Mouse (Mus musculus) spleen, postnatal 14 days (tissue): ENCODE results near the gene Wdr62.
A peak's percentile ranks its signal among the peaks of the same experiment; 100 is the strongest.
"Not testable (repeated sequence)": the region's sequence is repeated elsewhere in the genome, so short reads cannot be mapped to it uniquely, and the experiment has no call there.

Source experiments
- DNase-seq, 2 experiments: peaks; one replicate each; pipeline ENCODE4 v3.0.0; 2021 to 2022; ENCODE audit warnings: low spot score in 2 of 2

The Wdr62 gene

GRCm38 (mm10) chr7:30206364-30206763 lies 73.9 kb downstream of the Wdr62 start:
- not testable (repeated sequence) for DNase-seq

DNA sequence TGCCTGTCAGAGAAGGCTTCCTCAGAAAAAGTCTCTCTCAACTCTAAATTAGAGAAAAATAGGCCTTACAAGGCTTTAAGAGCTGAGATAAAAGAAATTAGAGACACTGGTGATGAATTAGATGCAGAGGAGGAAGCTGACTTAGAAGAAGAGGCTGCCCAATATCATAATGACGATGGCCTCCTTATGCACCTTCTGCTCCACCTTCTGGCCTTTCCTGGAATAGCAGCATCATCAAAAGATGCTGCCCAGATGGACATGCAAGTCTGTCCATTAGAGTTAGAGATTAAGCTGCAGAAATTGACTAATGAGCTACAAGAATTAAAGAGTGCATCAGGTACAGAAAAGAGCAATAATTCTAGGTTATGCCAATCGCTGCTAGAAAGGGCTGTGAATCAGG lies 74.8 kb downstream of the Wdr62 start:
- DNase-seq, result peak in 1 of 2 experiments; percentile 58

- DNase-seq, result no peak
These were observed 75.8 kb downstream of the Wdr62 start for GRCm38 (mm10) chr7:30204380-30204779.

GRCm38 (mm10) chr7:30202895-30203690 lies 77.1 kb downstream of the Wdr62 start:
- no peak for DNase-seq

GRCm38 (mm10) chr7:30200661-30201060 lies 79.6 kb downstream of the Wdr62 start:
- not testable (repeated sequence) for DNase-seq

GRCm38 (mm10) chr7:30200200-30200599 lies 80.0 kb downstream of the Wdr62 start:
- no peak for DNase-seq

DNA sequence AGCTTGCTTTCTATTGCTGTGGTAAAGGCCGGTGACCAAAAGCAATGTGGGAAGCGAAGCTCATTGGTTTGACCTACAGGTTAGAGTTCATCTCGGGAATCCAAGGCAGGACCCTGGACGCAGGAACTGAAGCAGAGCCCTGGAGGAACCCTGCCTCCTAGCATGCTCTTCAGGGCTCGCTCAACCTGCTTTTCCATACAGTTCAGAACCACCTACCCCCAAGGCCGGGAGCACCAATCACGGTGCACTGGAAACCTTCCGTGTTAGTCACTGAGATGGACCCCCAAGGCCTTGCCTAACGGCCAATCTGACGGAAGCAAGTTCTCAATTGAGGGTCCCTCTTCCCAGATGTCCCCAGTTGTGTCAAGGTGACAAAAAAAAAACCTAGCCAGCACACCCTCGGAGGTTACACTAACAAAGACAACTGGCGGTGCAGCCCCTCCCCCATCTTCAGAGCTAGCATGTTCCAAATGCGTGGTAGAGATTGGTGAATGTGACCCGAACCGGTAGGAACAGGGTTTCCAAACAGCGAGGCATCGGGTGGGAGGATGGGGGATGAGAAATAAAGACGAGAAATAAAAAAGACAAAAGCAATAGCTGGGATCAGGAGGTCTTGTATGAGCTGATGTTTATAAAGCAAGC lies 80.6 kb downstream of the Wdr62 start:
- no peak for DNase-seq

DNA sequence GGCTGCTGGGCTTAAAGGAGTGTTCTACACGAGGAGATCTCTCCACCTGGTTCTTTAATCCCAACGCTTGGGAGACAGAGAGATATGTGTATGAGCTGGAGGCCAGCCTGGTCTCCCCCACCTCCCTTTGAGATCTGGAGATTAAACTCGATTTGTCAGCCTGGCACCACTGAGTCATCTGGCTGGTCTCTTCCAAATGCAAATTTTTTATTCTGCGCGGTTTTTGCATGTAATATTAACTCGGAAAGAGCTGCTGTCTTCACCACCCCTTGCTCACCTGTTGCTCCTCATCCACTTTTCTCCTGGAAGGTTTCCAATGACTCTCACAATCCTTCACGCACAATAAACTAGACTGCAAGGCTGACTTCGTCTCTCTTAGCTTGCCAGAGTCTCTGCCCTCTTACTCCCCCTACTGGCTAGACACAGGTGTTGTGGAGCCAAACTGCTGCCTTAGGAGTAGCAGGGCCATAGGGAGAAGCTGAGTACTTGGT lies 81.7 kb downstream of the Wdr62 start, which contains the start of gene Capns1:
Gene Capns1 (minus strand): TSS at position 331 of the 491 bp plus-strand sequence.
- DNase-seq, result peak in 1 of 2 experiments; percentile 52

DNA sequence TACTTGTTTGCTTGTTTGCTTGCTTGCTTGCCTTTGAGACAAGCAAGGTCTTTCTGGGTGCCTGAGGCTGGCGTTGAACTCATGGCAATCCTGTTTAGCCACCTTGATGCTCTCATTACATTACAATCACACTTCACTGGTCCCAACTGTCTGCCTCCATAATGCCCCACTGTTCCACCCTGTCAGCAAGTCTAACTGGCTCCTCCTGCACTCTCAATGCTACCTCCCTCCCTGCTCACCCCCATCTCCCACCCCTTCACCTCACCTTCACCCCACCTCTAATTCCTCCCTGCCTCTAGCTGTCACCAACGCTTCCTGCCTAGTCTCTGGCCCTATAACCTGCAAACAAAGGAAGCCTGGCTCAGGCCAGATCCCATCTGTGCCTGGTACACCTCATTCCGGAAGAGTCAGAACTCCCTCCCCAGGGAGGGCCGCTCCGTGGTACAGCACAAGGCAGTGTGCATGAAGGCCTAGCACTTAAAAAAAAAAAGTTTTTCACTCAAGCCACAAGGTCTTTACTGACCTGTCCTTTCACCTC lies 82.6 kb downstream of the Wdr62 start:
- no peak for DNase-seq

DNA sequence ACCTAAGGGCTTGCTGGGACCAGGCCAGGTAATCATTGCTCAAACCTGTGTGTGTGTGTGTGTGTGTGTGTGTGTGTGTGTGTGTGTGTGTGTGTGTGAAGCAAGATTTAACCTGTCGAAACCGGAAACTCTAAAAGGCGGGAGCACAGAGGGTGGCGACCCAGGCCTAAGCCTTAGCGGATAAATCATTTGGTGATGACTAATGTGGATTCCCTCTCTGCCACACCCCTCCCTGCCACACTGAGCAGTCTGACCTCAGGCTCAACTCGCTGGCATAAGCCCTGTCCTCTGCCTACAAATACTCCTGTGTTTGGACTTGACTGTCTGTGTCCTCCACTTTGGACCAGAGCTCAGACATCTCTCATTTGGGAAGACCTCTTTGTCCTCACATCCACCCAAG lies 84.0 kb downstream of the Wdr62 start:
- no peak for DNase-seq

- no peak for DNase-seq
These were observed 84.8 kb downstream of the Wdr62 start for GRCm38 (mm10) chr7:30195461-30195860.

DNA sequence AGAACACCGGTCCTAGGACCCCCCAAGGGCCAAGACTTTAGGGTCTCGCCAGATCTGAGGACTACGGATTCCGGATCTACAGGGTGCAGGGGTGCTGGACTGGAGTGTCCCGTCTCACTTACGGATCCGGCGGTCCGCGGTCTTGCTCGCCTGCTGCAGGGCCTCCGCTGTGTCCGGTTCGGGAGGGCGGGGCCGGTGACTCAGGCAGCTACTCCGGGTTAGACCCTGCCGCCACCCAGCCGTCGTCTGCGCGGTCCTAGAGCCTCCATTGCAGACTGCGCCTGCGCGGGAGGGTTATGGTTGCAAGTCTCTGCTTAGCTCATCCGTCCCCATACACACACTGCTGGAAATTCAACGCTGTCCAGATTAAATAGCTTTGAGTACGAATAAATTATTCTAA lies 85.3 kb downstream of the Wdr62 start:
- peak; percentile 89 to 93 for DNase-seq

- DNase-seq, result no peak
These were observed 86.0 kb downstream of the Wdr62 start for GRCm38 (mm10) chr7:30194101-30194831.

DNA sequence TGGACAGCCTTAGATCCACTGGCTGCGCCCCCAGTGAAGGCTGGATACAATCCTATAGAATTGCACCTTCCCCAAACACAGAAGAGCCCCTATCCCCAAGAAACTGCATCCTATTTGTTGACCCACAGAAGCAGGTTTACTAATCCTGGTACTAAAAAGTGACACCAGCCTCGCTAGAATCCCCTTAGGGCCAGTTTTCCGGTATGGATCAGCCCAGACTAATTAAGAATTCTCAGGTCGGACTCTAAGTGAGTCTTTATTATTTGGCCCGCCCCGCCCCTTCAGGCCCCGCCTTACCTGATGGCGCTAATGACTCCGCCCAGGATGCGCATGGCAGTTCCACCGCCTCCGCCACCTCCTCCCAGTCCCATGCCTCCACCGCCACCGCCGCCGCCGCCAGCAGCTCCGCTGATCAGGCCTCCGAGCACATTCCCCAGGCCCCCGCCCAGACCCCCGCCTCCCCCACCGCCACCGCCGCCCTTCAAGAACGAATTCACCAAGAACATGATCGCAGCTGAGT lies 86.6 kb downstream of the Wdr62 start:
- DNase-seq, result peak; percentile 73 to 74

- DNase-seq, result no peak
These were observed 87.2 kb downstream of the Wdr62 start for GRCm38 (mm10) chr7:30193013-30193412.

GRCm38 (mm10) chr7:30192088-30192487 lies 88.1 kb downstream of the Wdr62 start:
- DNase-seq, result no peak
